Mouse (Mus musculus): Measurements from ENCODE around the gene Galr2.

GRCm38 (mm10) chr11:116282912-116283521 is 2.3 kb downstream of the Galr2 start:
- TF ChIP-seq CTCF (IDR thresholded peaks at IDR 0.05; ENCODE audit: control insufficient read depth, insufficient read depth, insufficient replicate concordance, low read depth, low read length) (no peak), POLR2A (IDR thresholded peaks at IDR 0.05; ENCODE audit: control insufficient read depth, low read depth, low read length) (no peak)
